Mouse (Mus musculus) CH12.LX (cell line): ENCODE measurements around the gene Pbp2.

Experiments used
- BHLHE40 ChIP-seq: IDR thresholded peaks from 2 replicates; pipeline ENCODE4 v1.6.1; 2011; ENCODE audit warnings: mild to moderate bottlenecking, low read depth, low read length, improper control_type of control experiment
- CHD2 ChIP-seq: IDR thresholded peaks from 2 replicates; pipeline ENCODE4 v1.6.1; 2011; ENCODE audit warnings: low read length, improper control_type of control experiment
- CTCF ChIP-seq, 2 experiments: IDR thresholded peaks in 1 of 2; conservative IDR thresholded peaks in 1 of 2; 2 replicates each; pipeline ENCODE4 v1.5.1; 2011 to 2012; ENCODE audit warnings: low read depth in 2 of 2, low read length in 2 of 2, improper control_type of control experiment in 1 of 2, inconsistent platforms in 1 of 2, mild to moderate bottlenecking in 1 of 2, moderate library complexity in 1 of 2
- ELF1 ChIP-seq: IDR thresholded peaks from 2 replicates; pipeline ENCODE4 v1.6.1; 2014; ENCODE audit warnings: low read depth, mild to moderate bottlenecking, inconsistent platforms, low read length, improper control_type of control experiment
- EP300 ChIP-seq: IDR thresholded peaks from 2 replicates; pipeline ENCODE4 v1.6.1; 2011; ENCODE audit warnings: low read length, improper control_type of control experiment
- MAX ChIP-seq: IDR thresholded peaks from 2 replicates; pipeline ENCODE4 v1.6.1; 2011; ENCODE audit warnings: low read length, improper control_type of control experiment
- POLR2A ChIP-seq: IDR thresholded peaks from 2 replicates; pipeline ENCODE4 v1.6.1; 2011; ENCODE audit warnings: low read depth, mild to moderate bottlenecking, improper control_type of control experiment, low read length
- POLR2AphosphoS2 ChIP-seq: IDR thresholded peaks from 2 replicates; pipeline ENCODE4 v1.6.1; 2011; ENCODE audit warnings: low read depth, low read length, improper control_type of control experiment
- UBTF ChIP-seq: IDR thresholded peaks from 2 replicates; pipeline ENCODE4 v1.6.1; 2012; ENCODE audit warnings: low read depth, mild to moderate bottlenecking, inconsistent platforms, low read length, improper control_type of control experiment, moderate library complexity
- ZMIZ1 ChIP-seq: IDR thresholded peaks from 2 replicates; pipeline ENCODE4 v1.6.1; 2012; ENCODE audit warnings: low read depth, mild to moderate bottlenecking, inconsistent platforms, low read length, improper control_type of control experiment

DNA sequence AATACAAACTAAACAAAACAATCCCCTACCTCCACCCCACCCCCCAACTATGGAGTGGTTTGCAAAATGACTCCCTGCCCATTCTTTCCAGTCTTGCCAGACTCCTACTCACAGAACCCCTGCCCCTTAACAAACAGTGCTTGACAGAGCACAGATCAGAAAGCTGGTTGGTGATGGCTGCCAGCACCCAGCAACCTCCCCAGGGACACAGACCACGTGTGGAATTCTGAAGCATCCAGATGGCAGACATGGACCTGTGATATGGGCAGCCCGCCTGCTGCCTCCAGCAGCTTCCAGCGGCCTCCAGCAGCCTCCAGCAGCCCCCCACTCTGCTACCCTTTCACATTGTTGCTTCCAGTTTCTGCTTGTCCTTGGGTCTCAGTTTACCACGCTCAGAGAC, 35.0 kb downstream of the Pbp2 start:
- TF ChIP-seq ZMIZ1 (no peak), ELF1 (no peak), CTCF (conservative IDR thresholded peaks at IDR 0.05 in 1 of 2, IDR thresholded peaks at IDR 0.05 in 1 of 2; ENCODE audit: low read depth in 2 of 2, low read length in 2 of 2) (no peak), BHLHE40 (no peak), MAX (no peak), POLR2AphosphoS2 (no peak), UBTF (no peak), POLR2A (no peak), CHD2 (no peak), EP300 (no peak)
